Comparison of ENCODE assay signal across 8 mouse cellular contexts in genomic region chr12:59218640-59219321, GRCm38 (mm10). TPM values are rescaled to one million over a fixed set of nuclear protein-coding genes. Genes with fewer than 3 reads are reported as not detected.
DNase-seq lines count a peak whose midpoint lies in the region; ATAC-seq lines count a peak whose summit lies in the region.

No protein-coding gene starts in this region.

- no peaks in the 10 kb centered on the region for H3K36me3 ChIP-seq in embryonic facial prominence, embryonic 10.5 days (replicated peaks)
- H3K36me3 ChIP-seq in kidney, embryonic 14.5 days (ENCODE audit: control insufficient read depth, insufficient read depth, low read length), result no peaks in the 10 kb centered on the region
- H3K36me3 ChIP-seq in liver, embryonic 16.5 days (ENCODE audit: control insufficient read depth, insufficient read depth), result no peaks in the 10 kb centered on the region
- H3K36me3 ChIP-seq in neural tube, embryonic 13.5 days, result no peaks in the 10 kb centered on the region

- peaks cover 14% of the 10 kb centered on the region for H3K4me1 ChIP-seq in embryonic facial prominence, embryonic 10.5 days
- peaks cover 11% of the 10 kb centered on the region; the same call in 1 of the 2 replicates for H3K4me1 ChIP-seq in kidney, embryonic 14.5 days (ENCODE audit: control insufficient read depth, insufficient read depth, low read length)
- H3K4me1 ChIP-seq in liver, embryonic 16.5 days (ENCODE audit: control insufficient read depth, low read depth, low read length), result peaks cover 15% of the 10 kb centered on the region
- peaks cover 33% of the 10 kb centered on the region for H3K4me1 ChIP-seq in neural tube, embryonic 13.5 days (replicated peaks)

- WGBS in embryonic facial prominence, embryonic 10.5 days, result 2% methylated on average over 69 of the region's 69 CpGs
- WGBS in kidney, embryonic 14.5 days, result under 1% methylated on average over 59 of the region's 69 CpGs
- WGBS in liver, embryonic 16.5 days (ENCODE audit: insufficient replicate concordance), result under 1% methylated on average over 69 of the region's 69 CpGs
- WGBS in neural tube, embryonic 13.5 days, result under 1% methylated on average over 63 of the region's 69 CpGs

- DNase-seq in A20 (ENCODE audit: low read depth, low spot score), result peak; percentile 67
- peak; percentile 56 for DNase-seq in T-cell, adult 2 months (ENCODE audit: low spot score)
- DNase-seq in embryonic facial prominence, embryonic 10.5 days (ENCODE audit: low spot score), result no peak
- peak; percentile 21 to 51 for DNase-seq in heart, adult 18-20 months
- DNase-seq in thymus, postnatal 25 days, result peak; percentile 52

- H3K9me3 ChIP-seq in embryonic facial prominence, embryonic 10.5 days, result no peaks in the 10 kb centered on the region
- H3K9me3 ChIP-seq in kidney, embryonic 14.5 days (ENCODE audit: control insufficient read depth, low read length), result no peaks in the 10 kb centered on the region
- no peaks in the 10 kb centered on the region for H3K9me3 ChIP-seq in liver, embryonic 16.5 days (replicated peaks; ENCODE audit: control insufficient read depth, low read length)
- H3K9me3 ChIP-seq in neural tube, embryonic 13.5 days, result no peaks in the 10 kb centered on the region

- H3K4me3 ChIP-seq in embryonic facial prominence, embryonic 10.5 days, result peak overlapping the region; percentile 94
- H3K4me3 ChIP-seq in kidney, embryonic 14.5 days (ENCODE audit: low read length), result peak overlapping the region; percentile 93
- H3K4me3 ChIP-seq in liver, embryonic 16.5 days (ENCODE audit: low read depth, low read length), result peak overlapping the region; percentile 92
- peak overlapping the region; percentile 93 for H3K4me3 ChIP-seq in neural tube, embryonic 13.5 days

- peak overlapping the region; percentile 83 for H3K9ac ChIP-seq in kidney, embryonic 14.5 days (ENCODE audit: low read depth, low read length)
- peak overlapping the region; percentile 97 for H3K9ac ChIP-seq in liver, embryonic 16.5 days (ENCODE audit: low read depth, low read length)
- H3K9ac ChIP-seq in neural tube, embryonic 13.5 days, result peak overlapping the region; percentile 92

- H3K27ac ChIP-seq in embryonic facial prominence, embryonic 10.5 days (replicated peaks), result peak overlapping the region; percentile 97
- peak overlapping the region; percentile 90 for H3K27ac ChIP-seq in kidney, embryonic 14.5 days (ENCODE audit: low read depth, low read length)
- peak overlapping the region; percentile 98 for H3K27ac ChIP-seq in liver, embryonic 16.5 days (ENCODE audit: low read length)
- H3K27ac ChIP-seq in neural tube, embryonic 13.5 days (replicated peaks), result peak overlapping the region; percentile 97

- H3K27me3 ChIP-seq in embryonic facial prominence, embryonic 10.5 days (replicated peaks; ENCODE audit: low read depth, poor library complexity, severe bottlenecking), result no peaks in the 10 kb centered on the region
- no peaks in the 10 kb centered on the region for H3K27me3 ChIP-seq in kidney, embryonic 14.5 days (ENCODE audit: control insufficient read depth, insufficient read depth, low read length)
- no peaks in the 10 kb centered on the region for H3K27me3 ChIP-seq in liver, embryonic 16.5 days (ENCODE audit: control insufficient read depth, insufficient read depth, low read depth, low read length)
- no peaks in the 10 kb centered on the region for H3K27me3 ChIP-seq in neural tube, embryonic 13.5 days

- H3K4me2 ChIP-seq in kidney, embryonic 14.5 days (replicated peaks; ENCODE audit: low read depth, low read length), result peak overlapping the region; percentile 89
- H3K4me2 ChIP-seq in liver, embryonic 16.5 days (ENCODE audit: low read depth, low read length), result peak overlapping the region; percentile 63
- peak overlapping the region; percentile 90 for H3K4me2 ChIP-seq in neural tube, embryonic 13.5 days

- ATAC-seq in kidney, embryonic 14.5 days (ENCODE audit: low FRiP score, low TSS enrichment), result no peak; the same call in 1 of the 2 replicates
- peak; percentile 11 for ATAC-seq in liver, embryonic 16.5 days (ENCODE audit: low read depth)
- peak; percentile 46 for ATAC-seq in neural tube, embryonic 13.5 days (ENCODE audit: low read depth)

RNA-seq across cellular contexts. Expression of gene Fbxo33, which starts 0.7 kb away (rescaled TPM):
- polyA plus RNA-seq in embryonic facial prominence, embryonic 10.5 days (2016; fragmentation: Nextera tagmentation; extraction: Ambion mirVana), result 7.6 and 8.5 TPM in 2 replicates
- 1 to 10 TPM; 5.7 to 7.0 TPM for total RNA-seq in heart, adult 18-20 months (2021)
- polyA plus RNA-seq in kidney, embryonic 14.5 days (2014; fragmentation: Nextera tagmentation; extraction: Ambion mirVana), result 14.0 TPM in 2 replicates
- polyA plus RNA-seq in liver, embryonic 16.5 days (2015; fragmentation: Nextera tagmentation; extraction: Ambion mirVana), result 2.8 and 3.2 TPM in 2 replicates
- 8.6 and 8.8 TPM in 2 replicates for polyA plus RNA-seq in neural tube, embryonic 13.5 days (2015; fragmentation: Nextera tagmentation; extraction: Ambion mirVana)
